7 mouse cellular contexts compared by ENCODE assay signal in the genomic region with DNA sequence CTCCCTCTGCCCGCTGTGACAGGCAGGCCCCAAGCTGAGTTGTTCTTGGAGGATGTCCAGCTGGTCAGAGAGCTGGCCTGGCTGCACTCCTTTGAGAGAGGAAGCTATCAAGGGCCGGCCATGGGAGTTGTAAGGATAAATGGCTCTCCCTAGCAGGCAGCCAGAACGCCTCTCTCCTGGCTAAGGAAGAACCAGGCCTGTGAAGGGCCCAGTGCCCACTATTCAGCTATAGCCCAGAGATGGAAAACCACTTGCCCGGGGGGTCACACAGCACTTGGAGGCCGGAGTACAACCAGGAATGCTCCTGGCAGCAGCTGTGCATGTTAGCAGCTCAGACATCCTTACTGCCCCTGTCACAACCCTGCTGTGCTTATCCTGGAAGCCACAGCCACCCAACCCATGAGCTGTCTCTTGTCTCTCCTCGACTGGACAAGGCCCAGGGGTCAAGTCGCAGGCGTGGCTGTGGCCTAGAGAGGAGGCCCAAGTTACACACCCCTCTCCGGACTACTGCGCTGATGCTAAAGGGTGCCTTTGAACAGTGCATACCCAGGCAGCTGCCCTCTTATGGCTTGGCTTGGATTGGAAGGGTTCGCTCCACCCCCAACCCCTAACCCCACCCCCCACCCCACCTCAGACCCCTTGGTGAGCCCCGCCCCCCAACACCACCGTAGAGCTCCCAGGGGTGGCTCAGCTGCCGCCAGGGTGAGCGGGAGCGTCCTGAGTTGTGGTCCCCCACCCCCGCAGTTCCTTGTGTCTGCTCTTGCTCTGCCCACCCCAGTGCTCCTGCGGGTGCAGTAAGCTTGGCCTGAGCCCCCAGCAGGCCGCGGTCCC.
DNase-seq lines count a peak whose midpoint lies in the region; ATAC-seq and TF ChIP-seq lines count a peak whose summit lies in the region.

No protein-coding gene starts in this region.

- 0 out of 2 replicates have a peak overlapping the region, but pooled peaks have one; percentile 42 for H3K4me3 ChIP-seq in brown adipose tissue, adult 24 weeks (ENCODE audit: insufficient read depth, low read depth, low read length)
- peak overlapping the region; percentile 24 for H3K4me3 ChIP-seq in forebrain, embryonic 13.5 days
- peak overlapping the region; percentile 10; the same call in 1 of the 2 replicates for H3K4me3 ChIP-seq in limb, embryonic 11.5 days (ENCODE audit: low read depth, low read length)
- H3K4me3 ChIP-seq in midbrain, postnatal 0 days (ENCODE audit: low read depth, low read length): peak overlapping the region; percentile 13; the same call in 1 of the 2 replicates

- H3K27ac ChIP-seq in brown adipose tissue, adult 24 weeks (replicated peaks; ENCODE audit: low read depth, low read length): no peak overlapping the region
- peak overlapping the region; percentile 93 for H3K27ac ChIP-seq in forebrain, embryonic 13.5 days
- peak overlapping the region; percentile 73 for H3K27ac ChIP-seq in limb, embryonic 11.5 days (replicated peaks; ENCODE audit: low read depth, low read length)
- peak overlapping the region; percentile 69 for H3K27ac ChIP-seq in midbrain, postnatal 0 days (ENCODE audit: low read depth, low read length)

- no peaks in the 10 kb centered on the region for H3K27me3 ChIP-seq in forebrain, embryonic 13.5 days
- H3K27me3 ChIP-seq in limb, embryonic 11.5 days (ENCODE audit: control insufficient read depth, insufficient read depth, low read length): no peaks in the 10 kb centered on the region
- H3K27me3 ChIP-seq in midbrain, postnatal 0 days (ENCODE audit: insufficient read depth, low read length): no peaks in the 10 kb centered on the region

- peak overlapping the region; percentile 61 for H3K4me2 ChIP-seq in forebrain, embryonic 13.5 days
- peak overlapping the region; percentile 48 for H3K4me2 ChIP-seq in limb, embryonic 11.5 days (ENCODE audit: low read depth, severe bottlenecking)
- peak overlapping the region; percentile 49 for H3K4me2 ChIP-seq in midbrain, postnatal 0 days (ENCODE audit: low read depth, low read length, poor library complexity, severe bottlenecking)

- peak; percentile 82 for DNase-seq in NIH3T3 (ENCODE audit: low read depth)
- peak; percentile 73 for DNase-seq in heart, postnatal 4 days
- DNase-seq in limb, embryonic 11.5 days (ENCODE audit: low spot score): peak; percentile 44
- DNase-seq in midbrain, postnatal 0 days (ENCODE audit: low spot score): peak; percentile 69
- DNase-seq in T-cell, adult 2 months (ENCODE audit: low spot score): no peak

- WGBS in forebrain, embryonic 13.5 days: 5% methylated on average over 15 of the region's 20 CpGs
- 5% methylated on average over 18 of the region's 20 CpGs for WGBS in limb, embryonic 11.5 days
- 6% methylated on average over 20 of the region's 20 CpGs for WGBS in midbrain, postnatal 0 days

- peak overlapping the region; percentile 64 for H3K9ac ChIP-seq in forebrain, embryonic 13.5 days
- no peak overlapping the region for H3K9ac ChIP-seq in limb, embryonic 11.5 days (ENCODE audit: low read length)
- H3K9ac ChIP-seq in midbrain, postnatal 0 days (replicated peaks; ENCODE audit: low read length, poor library complexity, severe bottlenecking): peak overlapping the region; percentile 63

- TF ChIP-seq CTCF in midbrain, postnatal 0 days (IDR thresholded peaks at IDR 0.05): no peak

- no peaks in the 10 kb centered on the region for H3K9me3 ChIP-seq in forebrain, embryonic 13.5 days (replicated peaks)
- no peaks in the 10 kb centered on the region for H3K9me3 ChIP-seq in limb, embryonic 11.5 days (ENCODE audit: control insufficient read depth, low read length)
- no peaks in the 10 kb centered on the region for H3K9me3 ChIP-seq in midbrain, postnatal 0 days (ENCODE audit: low read length)

- ATAC-seq in forebrain, embryonic 13.5 days: peak; percentile 19; the same call in 1 of the 2 replicates
- no peak for ATAC-seq in limb, embryonic 11.5 days (ENCODE audit: insufficient number of reproducible peaks, low FRiP score, low TSS enrichment, low read depth)
- no peak for ATAC-seq in midbrain, postnatal 0 days (ENCODE audit: low FRiP score)

- no peaks in the 10 kb centered on the region for H3K36me3 ChIP-seq in forebrain, embryonic 13.5 days (ENCODE audit: poor library complexity, severe bottlenecking)
- H3K36me3 ChIP-seq in limb, embryonic 11.5 days (ENCODE audit: control insufficient read depth, insufficient read depth, low read length): no peaks in the 10 kb centered on the region
- no peaks in the 10 kb centered on the region for H3K36me3 ChIP-seq in midbrain, postnatal 0 days (ENCODE audit: insufficient read depth, low read length)

- peaks cover 49% of the 10 kb centered on the region for H3K4me1 ChIP-seq in brown adipose tissue, adult 24 weeks (ENCODE audit: control insufficient read depth, insufficient read depth, insufficient read length, low read length)
- peaks cover 98% of the 10 kb centered on the region for H3K4me1 ChIP-seq in forebrain, embryonic 13.5 days
- peaks cover 69% of the 10 kb centered on the region for H3K4me1 ChIP-seq in limb, embryonic 11.5 days (ENCODE audit: control insufficient read depth, insufficient read depth, low read length)
- H3K4me1 ChIP-seq in midbrain, postnatal 0 days (ENCODE audit: insufficient read depth, low read length): peaks cover 35% of the 10 kb centered on the region
